Mouse (Mus musculus): ENCODE results near the gene Pacs1.
A peak's percentile ranks its signal among the peaks of the same experiment; 100 is the strongest.

The Pacs1 gene

DNA sequence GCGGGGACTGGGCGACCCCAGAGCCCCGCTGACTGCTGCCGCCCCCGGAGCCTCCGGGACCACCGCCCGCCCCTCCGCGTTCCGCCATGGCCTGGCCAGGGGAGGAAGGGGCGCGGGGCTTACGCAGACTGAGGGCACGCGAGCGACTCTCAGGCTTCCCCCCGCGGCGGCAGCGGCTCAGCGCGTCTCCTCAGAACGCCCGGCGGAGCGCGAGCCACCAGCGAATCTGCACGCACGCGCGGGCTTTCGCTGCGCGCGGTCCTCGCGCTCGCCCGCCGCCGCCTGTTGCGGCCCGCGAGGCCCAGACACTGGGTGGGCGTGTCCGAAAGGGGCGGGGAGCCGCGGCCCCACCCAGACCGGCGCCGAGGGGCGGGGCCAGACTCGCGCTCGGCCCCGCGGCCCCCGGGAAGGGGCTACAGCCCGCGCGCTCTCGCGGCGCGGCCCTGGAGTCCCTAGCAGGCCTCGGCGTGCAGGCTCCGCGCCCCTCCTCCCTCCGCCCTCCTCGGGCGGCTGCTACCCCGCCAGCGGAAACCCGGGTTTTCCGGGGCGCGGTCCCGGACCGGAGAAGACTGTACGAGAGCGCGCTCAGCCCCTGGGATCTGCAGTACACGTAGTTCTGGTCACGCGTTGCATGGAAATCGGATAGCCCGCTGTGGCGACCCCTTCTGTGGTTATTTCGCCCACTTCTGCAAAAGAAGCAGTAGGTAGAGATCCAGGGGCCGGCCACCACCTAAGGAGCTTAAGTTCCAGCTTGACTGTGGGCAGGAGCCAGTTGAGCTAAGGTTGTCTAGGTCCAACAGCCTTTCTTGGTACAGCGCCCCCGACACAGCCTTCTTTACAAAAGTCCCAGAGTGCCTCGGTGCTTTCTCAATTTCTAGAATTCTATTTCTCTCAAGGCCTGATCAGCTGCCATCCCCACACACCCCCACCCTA lies at the start of gene Pacs1:
Gene Pacs1 (minus strand): TSS at position 319 of the 933 bp plus-strand sequence.
- peak; percentile 88 to 93 for DNase-seq (ENCODE audit: low spot score in 2 of 2)

DNA sequence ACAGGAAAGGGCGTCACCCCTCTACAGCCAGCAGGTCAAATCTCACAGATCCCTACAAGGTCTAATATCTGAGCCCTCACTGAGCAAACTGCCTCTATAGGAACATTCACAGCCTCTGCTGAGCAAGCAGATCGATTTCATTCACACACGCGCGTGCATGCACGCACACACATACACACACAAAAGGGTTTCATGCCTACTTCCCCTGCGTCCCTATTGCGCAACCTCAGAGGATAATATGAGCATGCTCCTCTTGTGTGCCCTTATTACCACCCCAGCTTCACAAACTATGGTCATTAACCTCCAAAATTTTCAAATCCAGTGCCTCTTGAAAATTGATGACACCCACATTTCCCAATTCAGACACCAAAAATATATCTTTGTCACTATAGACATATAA lies 40.3 kb upstream of the Pacs1 start:
- DNase-seq (ENCODE audit: low spot score in 2 of 2): no peak

DNA sequence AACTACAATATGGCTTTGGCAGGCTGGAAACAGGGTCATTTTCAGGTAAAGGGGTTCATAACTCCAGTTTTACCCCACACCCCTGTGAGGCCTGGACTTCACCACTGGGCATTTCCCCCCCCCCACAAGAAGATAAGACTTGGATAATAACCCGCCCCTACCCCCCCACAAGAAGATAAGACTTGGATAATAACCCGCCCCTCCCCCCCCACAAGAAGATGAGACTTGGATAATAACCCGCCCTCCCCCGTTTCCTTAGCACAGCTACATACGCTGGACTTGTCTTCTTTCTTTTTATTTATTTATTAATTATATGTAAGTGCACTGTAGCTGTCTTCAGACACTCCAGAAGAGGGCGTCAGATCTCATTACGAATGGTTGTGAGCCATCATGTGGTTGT lies 36.1 kb upstream of the Pacs1 start:
- DNase-seq (ENCODE audit: low spot score in 2 of 2): no peak

DNA sequence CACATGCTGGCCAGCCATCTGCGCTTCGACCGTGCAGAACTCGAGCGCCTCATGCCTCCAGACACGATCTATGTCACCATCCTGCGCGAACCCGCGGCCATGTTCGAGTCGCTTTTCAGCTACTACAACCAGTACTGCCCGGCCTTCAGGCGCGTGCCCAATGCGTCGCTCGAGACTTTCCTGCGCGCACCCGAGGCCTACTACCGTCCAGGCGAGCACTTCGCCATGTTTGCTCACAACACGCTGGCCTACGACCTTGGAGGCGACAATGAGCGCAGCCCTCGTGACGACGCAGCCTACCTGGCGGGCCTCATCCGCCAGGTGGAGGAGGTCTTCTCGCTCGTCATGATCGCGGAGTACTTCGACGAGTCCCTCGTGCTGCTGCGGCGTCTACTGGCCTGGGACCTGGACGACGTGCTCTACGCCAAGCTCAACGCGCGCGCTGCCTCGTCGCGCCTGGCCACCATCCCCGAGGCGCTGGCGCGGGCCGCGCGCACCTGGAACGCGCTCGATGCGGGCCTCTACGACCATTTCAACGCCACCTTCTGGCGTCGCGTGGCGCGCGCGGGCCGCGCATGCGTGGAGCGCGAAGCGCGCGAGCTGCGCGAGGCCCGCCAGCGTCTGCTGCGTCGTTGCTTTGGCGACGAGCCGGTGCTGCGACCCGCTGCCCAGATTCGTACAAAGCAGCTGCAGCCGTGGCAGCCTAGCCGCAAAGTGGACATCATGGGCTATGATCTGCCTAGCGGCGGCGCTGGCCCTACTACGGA lies 34.2 kb upstream of the Pacs1 start:
- DNase-seq (ENCODE audit: low spot score in 2 of 2): peak in 1 of 2 experiments; percentile 26

DNA sequence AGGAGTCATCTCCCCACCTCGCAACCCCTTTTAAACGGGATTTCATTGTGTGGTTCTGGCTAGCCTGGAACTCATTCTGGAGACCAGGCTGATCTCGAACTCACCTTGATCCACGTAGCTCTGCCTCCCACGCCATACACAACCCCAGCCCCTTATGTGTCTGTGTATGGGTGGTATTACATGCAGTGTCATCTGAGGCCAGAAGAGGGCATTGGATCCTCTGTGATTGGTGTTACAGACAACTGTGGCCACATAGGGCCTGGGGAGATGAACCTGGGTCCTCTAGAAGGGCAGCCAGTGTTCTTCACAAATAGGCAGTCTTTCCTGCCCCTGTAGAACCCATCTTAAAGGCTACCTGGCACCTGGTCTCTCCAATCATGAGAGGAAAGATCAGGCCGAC lies 33.4 kb upstream of the Pacs1 start:
- DNase-seq (ENCODE audit: low spot score in 2 of 2): no peak

DNA sequence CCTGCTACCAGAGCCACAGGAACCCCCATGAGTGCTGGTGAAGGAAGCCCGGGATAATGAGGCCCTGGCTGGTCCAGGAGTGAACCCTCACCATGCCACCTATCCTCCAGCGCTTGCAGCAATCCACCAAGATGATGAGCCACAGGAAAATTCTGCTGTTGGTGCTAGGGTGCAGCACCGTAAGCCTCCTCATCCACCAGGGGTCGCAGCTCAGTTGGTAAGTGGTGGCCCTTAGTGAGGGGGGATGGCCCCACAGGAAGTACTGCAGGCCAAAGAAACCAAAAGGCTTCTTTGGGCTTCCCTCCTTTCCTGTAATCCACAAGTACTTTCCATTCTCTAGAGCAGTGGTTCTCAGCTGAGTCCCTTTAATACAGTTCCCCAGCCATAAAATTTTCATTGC lies 29.5 kb upstream of the Pacs1 start:
- DNase-seq (ENCODE audit: low spot score in 2 of 2): peak; percentile 39 to 84

DNA sequence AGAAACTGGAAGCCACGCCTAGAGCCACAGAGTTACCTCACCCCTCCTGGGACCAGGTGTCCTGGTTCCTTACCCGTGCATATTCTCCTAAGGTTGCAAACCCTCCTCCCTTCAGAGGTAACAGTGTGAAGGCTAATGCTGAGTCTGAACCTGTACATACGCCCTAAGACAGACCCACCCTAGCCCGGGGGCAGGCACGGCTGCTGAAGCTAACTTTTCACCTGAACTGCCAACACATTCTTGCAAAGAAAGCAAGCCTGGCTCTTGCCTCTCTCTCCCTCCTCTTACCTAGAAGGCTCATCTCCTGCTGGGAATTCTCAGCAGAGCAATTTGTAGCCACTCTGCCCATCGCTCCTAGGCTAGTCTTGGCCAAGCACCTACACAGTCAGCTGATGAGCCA lies 27.7 kb upstream of the Pacs1 start:
- no peak for DNase-seq (ENCODE audit: low spot score in 2 of 2)

DNA sequence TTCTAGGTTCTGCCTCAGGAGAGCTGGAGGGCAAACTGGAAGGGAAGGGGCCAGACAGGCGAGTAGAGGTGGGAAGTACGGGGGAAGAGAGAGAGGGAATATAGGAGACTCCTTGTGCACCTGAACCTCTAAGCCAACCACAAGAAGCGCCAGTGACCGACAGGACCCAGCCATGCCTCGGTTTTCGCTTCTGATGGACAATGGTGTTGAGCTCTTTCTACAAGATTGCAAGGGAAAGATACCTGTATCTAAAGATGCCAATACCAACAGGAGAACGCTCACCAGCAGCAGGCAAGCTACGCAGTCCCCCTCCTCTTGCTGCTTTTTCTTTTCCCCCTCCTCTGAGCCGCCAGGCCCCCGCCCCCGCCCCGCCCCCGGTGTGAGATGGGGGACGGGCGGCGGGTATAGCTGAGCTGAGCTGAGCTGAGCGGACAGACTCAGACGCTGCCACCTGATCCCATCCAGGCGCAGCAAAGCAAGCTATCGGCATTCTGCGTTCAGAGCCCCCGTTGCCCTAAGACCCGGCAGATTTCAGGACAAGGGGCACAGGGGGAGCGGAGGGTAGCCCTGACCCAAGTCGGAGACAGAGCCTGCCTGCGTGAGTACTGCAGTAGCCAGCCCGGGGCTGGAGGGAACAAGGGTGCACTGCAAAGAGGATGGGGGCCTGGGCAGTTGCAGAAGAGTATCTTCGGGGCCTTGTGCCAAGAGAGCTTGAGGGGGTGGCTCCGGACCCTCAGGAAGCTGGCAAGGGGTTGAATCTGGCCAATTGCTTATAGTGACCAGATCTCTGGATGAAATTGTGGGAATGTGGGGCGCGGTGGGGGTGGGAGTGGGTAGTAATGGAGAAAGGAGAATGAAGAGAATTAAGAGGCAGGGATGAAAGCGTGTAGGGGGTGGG lies 25.2 kb upstream of the Pacs1 start, which contains the start of gene Gal3st3:
Gene Gal3st3 (plus strand): TSS at position 429 of the 898 bp plus-strand sequence.
- no peak for DNase-seq (ENCODE audit: low spot score in 2 of 2)

DNA sequence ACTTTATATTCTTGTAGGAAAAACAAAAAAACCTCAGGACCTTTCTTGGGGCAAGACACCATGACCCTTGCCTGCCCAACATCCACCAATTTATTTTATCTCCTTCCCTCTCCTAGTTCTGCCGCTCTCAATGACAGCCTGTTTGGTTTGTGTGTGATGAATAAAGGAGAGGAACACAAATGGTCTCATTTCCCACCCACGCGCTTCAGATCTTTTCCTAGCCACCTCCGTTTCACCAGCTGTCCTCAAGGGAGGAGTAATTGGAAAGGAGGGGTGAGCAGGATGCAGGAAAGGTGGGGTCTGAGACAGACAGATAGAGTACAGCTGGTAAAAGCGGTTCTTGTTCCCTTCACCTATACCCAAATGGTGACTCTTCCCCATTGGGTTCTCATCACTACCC lies 23.7 kb upstream of the Pacs1 start:
- peak in 1 of 2 experiments; percentile 11 for DNase-seq (ENCODE audit: low spot score in 2 of 2)

DNA sequence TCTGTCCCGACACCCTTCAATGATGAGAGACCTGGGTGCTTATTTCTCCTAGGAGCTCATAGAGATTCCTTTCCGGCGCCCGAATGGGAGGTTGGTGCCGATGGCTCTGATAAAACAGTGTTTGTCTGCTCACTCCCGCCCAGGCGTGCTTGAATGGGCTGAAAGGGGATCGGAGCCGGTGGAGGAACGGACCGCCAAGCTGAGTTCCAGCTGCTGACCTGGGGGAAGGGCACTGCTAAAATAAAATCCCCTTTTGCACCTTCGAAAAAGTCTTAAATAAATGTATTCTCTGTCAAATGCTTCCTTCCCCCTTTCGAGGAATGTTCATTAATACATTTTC lies 22.8 kb upstream of the Pacs1 start:
- DNase-seq (ENCODE audit: low spot score in 2 of 2): no peak

DNA sequence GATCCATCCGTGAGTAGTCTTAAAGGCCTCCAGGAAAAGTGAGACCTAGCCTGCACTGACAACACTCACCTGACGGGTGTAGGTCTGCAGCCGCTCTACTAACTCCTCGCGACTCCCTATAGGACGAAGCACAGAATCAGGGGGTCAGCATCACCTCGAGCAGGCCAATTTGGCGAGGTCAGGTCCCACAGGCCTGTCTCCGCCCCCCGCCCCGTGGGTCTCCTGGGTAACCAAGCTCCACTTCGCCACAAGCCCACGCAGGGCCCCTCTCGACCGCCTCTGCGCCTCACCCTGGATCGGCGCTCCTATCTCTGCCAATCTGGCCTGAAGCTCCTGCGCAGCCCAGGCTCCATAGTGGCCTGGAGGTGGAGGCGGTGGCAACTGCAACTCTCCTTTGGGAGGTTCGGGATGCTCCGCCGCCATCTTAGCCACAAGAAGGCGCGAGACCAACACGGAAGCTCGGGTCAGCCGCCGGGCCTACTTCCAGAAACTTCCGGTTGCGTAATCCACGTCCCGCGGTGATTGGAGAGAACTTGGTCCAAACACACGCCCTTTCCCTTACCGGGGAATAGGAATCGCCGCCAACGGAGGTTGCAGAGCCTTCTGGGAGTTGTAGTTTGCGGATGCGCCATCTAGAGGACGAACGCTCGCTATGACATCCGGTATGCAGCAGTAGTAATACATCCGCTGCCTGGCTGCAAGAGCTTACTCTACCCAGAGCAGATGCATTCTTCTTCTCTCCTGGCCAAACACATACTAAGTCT lies 22.2 kb upstream of the Pacs1 start, which contains the start of gene Sf3b2:
Gene Sf3b2 (minus strand): TSS at position 484 of the 764 bp plus-strand sequence.
- peak; percentile 88 to 97 for DNase-seq (ENCODE audit: low spot score in 2 of 2)

DNA sequence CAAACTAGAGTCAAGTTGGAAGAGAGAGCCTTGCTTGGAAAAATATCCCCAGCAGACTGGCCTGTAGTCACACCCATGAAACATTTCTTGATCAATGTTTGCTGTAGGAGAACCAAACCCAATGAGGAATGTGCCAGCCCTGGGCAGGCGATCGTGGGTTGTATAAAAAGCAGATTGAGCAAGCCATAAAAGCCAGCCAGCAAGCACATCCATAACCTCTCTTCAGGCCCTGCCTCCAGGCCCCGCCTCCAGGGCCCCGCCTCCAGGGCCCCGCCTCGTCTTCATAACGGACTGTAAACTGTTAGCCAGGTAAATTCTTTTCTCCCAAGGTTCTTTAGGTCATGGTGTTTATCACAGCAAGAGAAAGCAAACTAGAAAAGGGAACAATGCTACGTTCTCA lies 5.5 kb upstream of the Pacs1 start:
- no peak for DNase-seq (ENCODE audit: low spot score in 2 of 2)

DNA sequence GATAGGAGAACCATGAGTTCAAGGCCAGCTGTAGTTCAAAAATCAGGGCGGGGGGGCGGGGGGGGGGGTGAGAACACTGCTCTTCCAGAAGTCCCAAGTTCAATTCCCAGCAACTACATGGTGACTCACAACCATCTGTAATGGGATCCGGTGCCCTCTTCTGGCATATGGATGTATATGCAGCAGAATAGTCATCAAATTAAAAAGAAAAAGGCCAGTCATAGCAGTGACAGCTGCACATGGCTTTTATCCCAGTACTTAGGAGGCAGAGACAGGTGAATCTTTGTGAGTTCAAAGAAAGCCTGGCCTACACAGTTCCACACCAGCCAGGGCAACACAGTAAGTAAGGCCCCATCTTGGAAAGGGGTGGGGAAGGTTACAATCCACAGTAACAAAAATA lies 4.2 kb upstream of the Pacs1 start:
- peak in 1 of 2 experiments; percentile 14 for DNase-seq (ENCODE audit: low spot score in 2 of 2)

DNA sequence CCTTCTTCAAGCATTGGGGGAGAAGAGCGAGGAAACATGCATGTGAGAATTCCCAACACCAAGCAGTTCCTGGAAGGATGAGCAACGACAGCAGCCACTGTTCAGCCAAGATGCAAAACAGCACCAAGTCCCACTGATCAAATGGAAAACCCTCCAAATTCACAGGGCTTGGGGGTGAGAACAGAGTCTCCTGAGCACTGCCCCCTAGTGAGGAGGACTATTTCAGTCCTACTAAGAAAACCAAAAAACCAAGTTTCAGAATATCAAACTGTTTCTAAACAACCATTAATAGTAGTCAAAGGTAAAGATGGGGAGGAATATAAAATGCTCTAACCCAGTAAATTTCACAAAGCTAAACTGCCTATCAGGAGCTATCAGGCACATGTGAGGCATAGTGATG lies 3.6 kb upstream of the Pacs1 start:
- DNase-seq (ENCODE audit: low spot score in 2 of 2): no peak

DNA sequence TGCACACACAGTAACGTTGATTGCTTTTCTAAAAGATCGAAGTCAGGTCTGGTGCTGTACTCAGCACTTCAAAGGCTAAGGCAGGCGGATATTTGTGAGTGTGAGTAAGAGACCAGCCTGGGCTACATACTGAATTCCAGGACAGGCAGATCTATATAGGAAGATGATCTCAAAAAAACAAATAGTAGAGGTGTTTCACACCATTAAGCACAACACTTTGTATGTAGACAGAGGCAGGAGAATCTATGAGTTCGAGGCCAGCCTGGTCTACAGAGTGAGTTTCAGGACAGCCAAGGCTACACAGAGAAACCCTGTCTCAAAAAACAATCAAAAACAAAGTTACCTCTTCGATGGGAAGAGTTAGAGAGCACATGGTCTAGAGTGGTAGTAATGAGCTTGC lies 2.8 kb upstream of the Pacs1 start:
- no peak for DNase-seq (ENCODE audit: low spot score in 2 of 2)

DNA sequence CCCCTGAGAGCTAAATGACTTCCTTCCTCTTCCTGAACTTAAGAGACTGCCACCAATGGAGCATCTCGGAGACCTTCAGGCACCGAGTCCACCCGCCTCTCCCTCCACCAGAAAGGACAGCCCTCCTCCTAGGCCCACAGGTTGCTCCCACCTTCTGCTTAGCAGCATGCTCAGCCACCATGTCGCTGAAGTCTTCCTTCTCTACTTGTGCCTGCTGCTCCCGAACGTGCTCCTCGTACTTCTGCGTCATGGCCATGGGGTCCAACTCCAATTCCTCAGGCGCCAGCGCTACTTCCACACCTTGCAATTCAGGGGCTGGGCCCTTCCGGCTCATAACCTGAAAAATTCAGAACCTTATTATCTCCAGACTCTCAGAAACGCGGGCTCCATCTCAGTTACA lies 1.7 kb upstream of the Pacs1 start:
- no peak for DNase-seq (ENCODE audit: low spot score in 2 of 2)

DNA sequence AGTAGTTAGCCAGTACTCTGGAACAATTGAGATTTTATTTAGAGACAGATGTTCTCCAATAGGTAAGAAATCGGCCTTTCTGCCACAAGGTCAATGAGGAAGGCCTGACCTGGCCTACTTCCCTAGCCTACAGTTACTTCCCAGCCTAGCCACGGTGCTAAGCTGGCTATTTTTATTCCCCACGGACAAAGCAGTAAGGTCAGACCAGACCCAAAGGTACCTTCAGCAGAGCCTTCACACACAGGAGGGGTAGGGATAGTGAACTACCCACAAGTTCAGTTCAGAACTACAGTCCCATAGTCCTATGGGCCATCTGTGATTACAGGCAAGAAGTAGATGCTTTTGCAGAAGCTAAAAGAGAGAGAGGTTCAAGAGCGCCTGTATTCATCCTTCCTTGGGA lies 997 bp upstream of the Pacs1 start:
- DNase-seq (ENCODE audit: low spot score in 2 of 2): no peak

DNA sequence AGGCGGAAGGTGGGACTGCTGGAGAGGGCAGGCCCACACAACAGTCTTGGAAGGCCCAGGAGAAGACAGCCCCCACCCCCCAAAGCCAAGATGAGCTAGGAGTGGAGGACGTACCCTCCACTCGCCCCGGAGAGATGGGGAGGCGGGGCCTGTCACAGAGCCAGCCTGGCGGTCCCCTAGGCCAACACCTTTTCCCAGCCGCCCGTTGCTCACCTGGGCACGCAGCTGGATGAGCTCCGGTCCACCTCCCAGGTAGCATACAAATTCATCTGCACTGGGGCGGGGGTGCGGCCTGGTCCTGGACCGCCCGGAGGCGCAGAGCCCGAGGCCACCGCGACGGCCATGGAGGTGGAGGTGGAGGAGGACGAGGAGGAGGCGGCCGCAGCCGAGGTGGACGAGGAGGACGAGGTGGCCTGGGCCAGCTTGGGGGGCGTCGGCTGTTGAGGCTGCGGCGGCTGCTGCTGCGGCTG lies 558 bp downstream of the Pacs1 start:
- peak; percentile 55 to 64 for DNase-seq (ENCODE audit: low spot score in 2 of 2)

DNA sequence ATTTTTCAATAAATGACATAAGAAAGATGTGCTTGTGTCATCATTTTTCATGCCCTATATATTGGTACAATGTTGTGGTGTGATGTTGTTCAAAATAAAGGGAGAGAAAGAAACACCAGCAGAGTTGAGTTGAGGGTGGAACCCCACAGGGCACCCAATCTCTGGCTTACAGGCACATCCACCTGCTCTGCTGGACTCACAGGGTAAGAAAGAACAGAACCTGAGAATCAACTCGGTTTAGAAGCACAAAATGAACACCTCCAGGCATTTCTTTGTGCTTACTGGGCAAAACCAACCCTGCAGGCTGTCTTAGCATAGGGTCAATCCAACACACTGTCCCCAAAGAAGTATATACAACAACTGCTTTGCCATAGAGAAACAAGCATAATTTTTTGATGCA lies 1.5 kb downstream of the Pacs1 start:
- DNase-seq (ENCODE audit: low spot score in 2 of 2): no peak

DNA sequence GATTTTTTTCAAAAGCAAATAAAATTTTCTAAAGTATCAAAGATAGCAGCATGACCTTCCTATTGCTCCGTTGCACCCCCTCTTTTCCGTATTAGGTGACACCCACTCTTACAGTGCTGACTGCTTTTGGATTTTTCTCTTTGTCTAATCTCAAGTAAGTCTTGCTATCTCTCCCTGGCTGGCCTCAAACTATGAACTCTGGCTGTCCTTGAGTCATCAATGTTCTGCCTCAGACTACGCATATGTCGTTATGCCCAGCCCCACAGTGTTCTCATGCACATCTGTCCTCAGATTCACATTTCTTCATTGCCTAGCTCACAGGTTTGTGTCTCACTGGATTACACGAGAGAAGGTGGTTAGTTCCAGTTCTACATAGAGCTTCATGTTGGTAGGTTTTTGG lies 3.5 kb downstream of the Pacs1 start:
- DNase-seq (ENCODE audit: low spot score in 2 of 2): no peak

DNA sequence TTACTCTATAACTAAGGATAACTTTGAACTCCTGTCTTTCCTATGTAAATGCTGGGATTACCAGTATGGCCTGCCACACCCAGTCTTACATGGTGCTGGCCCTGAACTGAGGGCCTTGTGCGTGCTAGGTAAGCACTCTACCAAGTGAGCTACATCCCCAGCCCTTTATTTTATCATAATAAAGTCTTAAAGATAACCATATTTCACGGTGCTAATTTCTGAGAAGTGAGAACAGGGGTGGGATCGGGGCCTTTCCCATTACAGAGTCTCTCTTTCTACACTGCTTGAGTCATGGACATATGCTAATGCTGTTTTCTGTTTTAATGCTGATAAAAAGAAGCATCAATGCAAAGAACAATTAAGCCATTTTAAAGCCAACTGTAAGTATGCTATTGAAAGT lies 4.0 kb downstream of the Pacs1 start:
- no peak for DNase-seq (ENCODE audit: low spot score in 2 of 2)
